Mouse (Mus musculus) G1E (cell line): ENCODE results near the gene Frmd8.

ENCODE experiments used
- CTCF ChIP-seq: IDR thresholded peaks from 2 replicates; pipeline ENCODE4 v1.5.1; 2012; ENCODE audit warnings: low read depth, low read length, inconsistent platforms, mixed read lengths
- GATA1 ChIP-seq: IDR thresholded peaks from 2 replicates; pipeline ENCODE4 v1.6.1; 2012; ENCODE audit warnings: borderline replicate concordance, low read length, inconsistent platforms, mixed read lengths
- GATA2 ChIP-seq: IDR thresholded peaks from 2 replicates; pipeline ENCODE4 v1.6.1; 2012; ENCODE audit warnings: low read depth, low read length, inconsistent platforms, borderline replicate concordance
- POLR2AphosphoS5 ChIP-seq: IDR thresholded peaks from 2 replicates; pipeline ENCODE4 v1.6.1; 2012; ENCODE audit warnings: low read depth, low read length, inconsistent platforms; ENCODE audit not compliant: insufficient replicate concordance
- TAL1 ChIP-seq: conservative IDR thresholded peaks from 2 replicates; pipeline ENCODE4 v1.6.1; 2012; ENCODE audit warnings: low read depth, low read length, inconsistent platforms, mixed read lengths

GRCm38 (mm10) chr19:5837606-5838005 is 37.5 kb downstream of the Frmd8 start:
- TF ChIP-seq CTCF, result no peak
- no peak for TF ChIP-seq GATA1
- TF ChIP-seq TAL1, result no peak
- TF ChIP-seq GATA2, result no peak
- TF ChIP-seq POLR2AphosphoS5, result no peak
